Mouse (Mus musculus) embryo, embryonic 9.5 days (tissue): ENCODE measurements at regions not wholly inside any gene's neighbourhood (a gene's known extent, or its start where the extent isn't known, plus 50 kb on each side); places are given as distances from the start of the nearest gene placed in this dataset.

Experiments used
- DNase-seq: peaks from one replicate; pipeline ENCODE4 v3.0.0-alpha.2; 2017; ENCODE audit errors: extremely low spot score

DNA sequence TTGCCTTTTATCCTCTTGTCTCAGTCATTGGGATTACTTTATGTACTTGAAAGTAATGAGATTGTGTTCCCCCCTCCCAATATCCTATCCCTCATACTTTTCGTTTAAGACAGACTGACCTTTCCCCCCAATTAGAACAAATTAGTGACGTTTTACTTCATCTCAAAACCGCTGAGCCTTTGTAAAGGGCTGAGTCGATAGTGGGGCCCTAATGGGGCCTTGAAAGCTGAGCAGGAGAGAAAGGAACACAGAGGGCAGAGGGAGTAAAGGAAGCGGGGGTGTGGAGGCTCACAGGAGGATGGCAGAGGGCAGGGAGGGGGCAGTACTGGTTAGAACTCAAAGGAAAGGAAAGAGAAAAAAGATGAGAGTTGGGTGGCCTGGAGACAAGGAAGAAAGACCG lies 58.9 kb upstream of the Gm15294 start:
- DNase-seq: peak; percentile 3
